In genomic region chr16:16197374-16197773, GRCm38 (mm10) we compare ENCODE assay signal across 21 mouse cellular contexts. TPM values are rescaled to one million over a fixed set of nuclear protein-coding genes. Genes with fewer than 3 reads are reported as not detected.
A peak's percentile ranks its signal among the peaks of the same experiment; 100 is the strongest.
DNase-seq lines count a peak whose midpoint lies in the region; ATAC-seq and TF ChIP-seq lines count a peak whose summit lies in the region.
"Had no signal": no experiment of that assay in that cellular context is flagged by ENCODE, and none has a peak within 500 bp of the region (broad histone marks: within the 10 kb centered on the region; RNA-seq: fewer than 3 reads in every experiment).

No protein-coding gene starts in this region.

- H3K9me3 ChIP-seq in intestine, postnatal 0 days (ENCODE audit: control insufficient read depth): no peaks in the 10 kb centered on the region
- no peaks in the 10 kb centered on the region for H3K9me3 ChIP-seq in intestine, embryonic 16.5 days (ENCODE audit: control insufficient read depth, low read length)
- H3K9me3 ChIP-seq in lung, embryonic 14.5 days (ENCODE audit: low read depth, low read length): no peaks in the 10 kb centered on the region
- H3K9me3 ChIP-seq: embryonic facial prominence, embryonic 13.5 days; forebrain, embryonic 15.5 days; heart, embryonic 10.5 days; hindbrain, embryonic 12.5 days; kidney, embryonic 15.5 days had no signal

- H3K9ac ChIP-seq in intestine, postnatal 0 days (ENCODE audit: low read depth, low read length): no peak overlapping the region
- no peak overlapping the region for H3K9ac ChIP-seq in intestine, embryonic 16.5 days (ENCODE audit: low read depth, low read length)
- H3K9ac ChIP-seq in lung, embryonic 14.5 days: no peak overlapping the region
- H3K9ac ChIP-seq: embryonic facial prominence, embryonic 13.5 days; forebrain, embryonic 15.5 days; hindbrain, embryonic 12.5 days; kidney, embryonic 15.5 days had no signal

- peak; percentile 41 for TF ChIP-seq CTCF in intestine, postnatal 0 days (IDR thresholded peaks at IDR 0.05; ENCODE audit: low read depth)
- TF ChIP-seq CTCF in lung, embryonic 14.5 days (IDR thresholded peaks at IDR 0.05; ENCODE audit: low read depth): no peak; the same call in 1 of the 2 replicates
- no peak; the same call in 1 of the 2 replicates for TF ChIP-seq CTCF in left cerebral cortex, adult 2 months (IDR thresholded peaks at IDR 0.05)

- H3K4me2 ChIP-seq in intestine, postnatal 0 days (replicated peaks; ENCODE audit: low read depth): no peak overlapping the region
- H3K4me2 ChIP-seq in intestine, embryonic 16.5 days (ENCODE audit: low read depth, low read length): no peak overlapping the region
- no peak overlapping the region for H3K4me2 ChIP-seq in lung, embryonic 14.5 days
- H3K4me2 ChIP-seq: embryonic facial prominence, embryonic 13.5 days; forebrain, embryonic 15.5 days; hindbrain, embryonic 12.5 days; kidney, embryonic 15.5 days; midbrain, embryonic 11.5 days had no signal

- no peaks in the 10 kb centered on the region for H3K36me3 ChIP-seq in intestine, postnatal 0 days (ENCODE audit: control insufficient read depth, insufficient read depth)
- H3K36me3 ChIP-seq in intestine, embryonic 16.5 days (ENCODE audit: control insufficient read depth, insufficient read depth, low read length): no peaks in the 10 kb centered on the region
- no peaks in the 10 kb centered on the region for H3K36me3 ChIP-seq in lung, embryonic 14.5 days (ENCODE audit: insufficient read depth)
- H3K36me3 ChIP-seq: embryonic facial prominence, embryonic 13.5 days; forebrain, embryonic 15.5 days; heart, embryonic 10.5 days; hindbrain, embryonic 12.5 days; kidney, embryonic 15.5 days had no signal

- peak; percentile 4 for DNase-seq in lung, embryonic 14.5 days
- DNase-seq in lung, postnatal 4 days: no peak
- DNase-seq in ES-CJ7 (ENCODE audit: low read depth, low spot score): peak; percentile 67
- no peak for DNase-seq in gastrocnemius, adult 8-10 months (ENCODE audit: low spot score in 2 of 2)
- no peak for DNase-seq in left cerebral cortex, adult 2 months (ENCODE audit: extremely low spot score in 1 of 2, low spot score in 2 of 2)
- DNase-seq: adrenal gland, postnatal 10 days; cerebellum, adult 9-11 months; gastrocnemius, postnatal 25 days; heart, postnatal 10 days; lung, postnatal 36 days; thymus, postnatal 36 days had no signal

- ATAC-seq in intestine, postnatal 0 days: no peak
- no peak for ATAC-seq in intestine, embryonic 16.5 days
- no peak for ATAC-seq in lung, embryonic 14.5 days (ENCODE audit: insufficient read depth)
- ATAC-seq in granulocyte monocyte progenitor cell, adult 5-6 weeks (replicated peaks; ENCODE audit: poor library complexity, severe bottlenecking): 0 out of 2 replicates have a peak, but pooled peaks have one; percentile 25
- ATAC-seq: activated CD4-positive, CD25-positive, alpha-beta regulatory T cell, adult 4 months; forebrain, embryonic 15.5 days had no signal

- no peaks in the 10 kb centered on the region for H3K4me1 ChIP-seq in intestine, postnatal 0 days (replicated peaks; ENCODE audit: control insufficient read depth, insufficient read depth, low read length)
- H3K4me1 ChIP-seq in intestine, embryonic 16.5 days (ENCODE audit: control insufficient read depth, insufficient read depth, low read length): no peaks in the 10 kb centered on the region
- H3K4me1 ChIP-seq in lung, embryonic 14.5 days (ENCODE audit: insufficient read depth): no peaks in the 10 kb centered on the region
- H3K4me1 ChIP-seq: embryonic facial prominence, embryonic 13.5 days; forebrain, embryonic 15.5 days; heart, embryonic 10.5 days; hindbrain, embryonic 12.5 days; kidney, embryonic 15.5 days had no signal

- WGBS in intestine, postnatal 0 days: 61% methylated on average over 17 of the region's 17 CpGs
- WGBS in intestine, embryonic 16.5 days: 64% methylated on average over 17 of the region's 17 CpGs
- WGBS in lung, embryonic 14.5 days: 59% methylated on average over 17 of the region's 17 CpGs

- no peak overlapping the region for H3K27ac ChIP-seq in intestine, postnatal 0 days (ENCODE audit: low read depth, low read length)
- no peak overlapping the region for H3K27ac ChIP-seq in intestine, embryonic 16.5 days (ENCODE audit: low read length)
- H3K27ac ChIP-seq in lung, embryonic 14.5 days (ENCODE audit: low read depth): no peak overlapping the region
- no peak overlapping the region for H3K27ac ChIP-seq in left cerebral cortex, adult 2 months
- H3K27ac ChIP-seq: embryonic facial prominence, embryonic 13.5 days; forebrain, embryonic 15.5 days; heart, embryonic 10.5 days; hindbrain, embryonic 12.5 days; kidney, embryonic 15.5 days had no signal

- H3K27me3 ChIP-seq in intestine, postnatal 0 days (replicated peaks; ENCODE audit: control insufficient read depth, insufficient read depth, low read length): no peaks in the 10 kb centered on the region
- H3K27me3 ChIP-seq in intestine, embryonic 16.5 days (replicated peaks; ENCODE audit: control insufficient read depth, insufficient read depth, low read length): no peaks in the 10 kb centered on the region
- no peaks in the 10 kb centered on the region for H3K27me3 ChIP-seq in lung, embryonic 14.5 days (ENCODE audit: insufficient read depth, low read length)
- H3K27me3 ChIP-seq: forebrain, embryonic 15.5 days; kidney, embryonic 15.5 days had no signal

- no peak overlapping the region for H3K4me3 ChIP-seq in intestine, postnatal 0 days (ENCODE audit: low read depth, low read length)
- no peak overlapping the region for H3K4me3 ChIP-seq in intestine, embryonic 16.5 days (ENCODE audit: low read length)
- H3K4me3 ChIP-seq in lung, embryonic 14.5 days (ENCODE audit: low read depth, low read length): no peak overlapping the region
- H3K4me3 ChIP-seq in left cerebral cortex, adult 2 months: no peak overlapping the region
- H3K4me3 ChIP-seq: embryonic facial prominence, embryonic 13.5 days; forebrain, embryonic 15.5 days; heart, embryonic 10.5 days; hindbrain, embryonic 12.5 days; kidney, embryonic 15.5 days had no signal

- intact Hi-C loops in left cerebral cortex, adult 2 months (cut with DNase I): no loop called here

RNA-seq across cellular contexts. Expression of gene Pkp2, which starts 15.7 kb away (rescaled TPM):
- 14.9 and 15.5 TPM in 2 replicates for polyA plus RNA-seq in intestine, postnatal 0 days (2015; fragmentation: Nextera tagmentation; extraction: Ambion mirVana)
- polyA plus RNA-seq in intestine, embryonic 16.5 days (2015; fragmentation: Nextera tagmentation; extraction: Ambion mirVana): 26.6 and 29.3 TPM in 2 replicates
- polyA plus RNA-seq in lung, embryonic 14.5 days (2014; fragmentation: Nextera tagmentation; extraction: Ambion mirVana): 8.4 and 10.6 TPM in 2 replicates
- not detected in 2 replicates for total RNA-seq in granulocyte monocyte progenitor cell, adult 5-6 weeks (2014; fragmentation: Nextera tagmentation)
- 0.13 TPM in 1 of 2 replicates, not detected in the other for total RNA-seq in granulocyte monocyte progenitor cell, adult 5-6 weeks (2017)
- 1 to 10 TPM; 3.8 to 5.3 (median 4.5) TPM for total RNA-seq in gastrocnemius, adult 8-10 months (2022)
- 1 to 10 TPM; 5.9 to 9.6 TPM for total RNA-seq in left cerebral cortex, adult 2 months (2021)

Comparison
In these comparisons a context has a peak if more than half of its experiments do, and no peak if none do; other contexts are left out.
1. DNase-seq: peak in lung, embryonic 14.5 days (single experiment) and ES-CJ7 (single experiment); none in lung, postnatal 4 days (0 of 2), gastrocnemius, adult 8-10 months (0 of 2) and left cerebral cortex, adult 2 months (0 of 2).
2. RNA of gene Pkp2, which starts 15.7 kb away (total RNA-seq): 5.9 to 9.6 TPM in left cerebral cortex, adult 2 months and 3.8 to 5.3 TPM in gastrocnemius, adult 8-10 months; 0.13 TPM in granulocyte monocyte progenitor cell, adult 5-6 weeks; every median in the first group is over 4 times any median in the second.